In the genomic region with DNA sequence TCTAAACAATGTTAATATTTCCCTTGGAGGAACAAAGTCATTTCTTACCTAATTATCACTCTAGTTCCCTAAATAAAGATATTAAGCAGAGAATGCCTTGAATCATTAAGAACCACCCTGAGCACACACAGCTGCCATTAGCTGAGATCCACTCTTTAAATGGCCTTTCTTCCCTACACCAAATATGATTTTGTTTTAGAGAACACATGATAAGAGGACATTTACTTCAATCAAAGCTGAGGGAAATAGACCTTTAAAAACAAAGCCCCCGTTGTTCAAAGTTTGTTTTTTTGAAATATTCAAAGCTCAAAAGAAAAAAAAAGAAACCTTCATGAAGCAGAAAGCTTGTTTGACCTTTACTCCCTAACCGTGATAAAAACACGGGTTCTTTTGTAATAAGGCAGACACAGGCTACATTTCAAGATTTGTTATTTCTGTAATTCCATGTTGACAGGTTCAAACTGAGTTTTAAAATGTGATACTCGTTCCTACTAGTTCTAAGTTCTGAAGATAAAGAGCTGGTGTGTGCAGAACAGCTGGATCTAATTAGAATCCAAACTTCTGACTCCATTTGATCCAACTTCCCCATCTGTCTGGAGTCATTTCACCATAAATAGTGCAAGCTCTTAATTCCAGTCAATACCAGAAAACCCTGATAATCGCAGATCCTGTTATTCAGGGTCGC, we compare ENCODE assay signal across 16 mouse cellular contexts.
DNase-seq lines count a peak whose midpoint lies in the region; ATAC-seq and TF ChIP-seq lines count a peak whose summit lies in the region.
"Had no signal": no experiment of that assay in that cellular context is flagged by ENCODE, and none has a peak within 500 bp of the region (broad histone marks: within the 10 kb centered on the region; RNA-seq: fewer than 3 reads in every experiment).

No protein-coding gene starts in this region.

- H3K4me1 ChIP-seq in hindbrain, postnatal 0 days (ENCODE audit: insufficient read depth, low read length), result no peaks in the 10 kb centered on the region
- no peaks in the 10 kb centered on the region for H3K4me1 ChIP-seq in hindbrain, embryonic 16.5 days (ENCODE audit: control insufficient read depth, insufficient read depth, low read depth, low read length)
- peaks cover 16% of the 10 kb centered on the region; the same call in 1 of the 2 replicates for H3K4me1 ChIP-seq in lung, embryonic 15.5 days
- no peaks in the 10 kb centered on the region for H3K4me1 ChIP-seq in embryonic facial prominence, embryonic 11.5 days (ENCODE audit: control insufficient read depth, insufficient read depth, low read length)
- H3K4me1 ChIP-seq in limb, embryonic 14.5 days (ENCODE audit: control insufficient read depth, insufficient read depth, low read length), result peaks cover 5% of the 10 kb centered on the region
- no peaks in the 10 kb centered on the region for H3K4me1 ChIP-seq in forebrain, embryonic 12.5 days
- H3K4me1 ChIP-seq: hindbrain, embryonic 13.5 days had no signal

- H3K27me3 ChIP-seq in hindbrain, postnatal 0 days (ENCODE audit: insufficient read depth, low read length), result no peaks in the 10 kb centered on the region
- no peaks in the 10 kb centered on the region for H3K27me3 ChIP-seq in hindbrain, embryonic 16.5 days (replicated peaks; ENCODE audit: control insufficient read depth, insufficient read depth, low read length)
- H3K27me3 ChIP-seq in lung, embryonic 15.5 days, result no peaks in the 10 kb centered on the region
- H3K27me3 ChIP-seq in embryonic facial prominence, embryonic 11.5 days (ENCODE audit: control insufficient read depth, insufficient read depth, low read length), result no peaks in the 10 kb centered on the region
- H3K27me3 ChIP-seq in limb, embryonic 14.5 days (ENCODE audit: control insufficient read depth, insufficient read depth, low read length), result no peaks in the 10 kb centered on the region
- no peaks in the 10 kb centered on the region for H3K27me3 ChIP-seq in forebrain, embryonic 12.5 days
- H3K27me3 ChIP-seq: hindbrain, embryonic 13.5 days had no signal

- no peaks in the 10 kb centered on the region for H3K9me3 ChIP-seq in hindbrain, postnatal 0 days (ENCODE audit: low read length)
- H3K9me3 ChIP-seq in hindbrain, embryonic 16.5 days (ENCODE audit: control insufficient read depth, low read length), result no peaks in the 10 kb centered on the region
- no peaks in the 10 kb centered on the region for H3K9me3 ChIP-seq in lung, embryonic 15.5 days
- H3K9me3 ChIP-seq in embryonic facial prominence, embryonic 11.5 days (replicated peaks; ENCODE audit: control insufficient read depth, low read length), result no peaks in the 10 kb centered on the region
- no peaks in the 10 kb centered on the region for H3K9me3 ChIP-seq in limb, embryonic 14.5 days (ENCODE audit: control insufficient read depth, low read length)
- no peaks in the 10 kb centered on the region for H3K9me3 ChIP-seq in forebrain, embryonic 12.5 days
- H3K9me3 ChIP-seq: hindbrain, embryonic 13.5 days had no signal

- no peak overlapping the region for H3K9ac ChIP-seq in hindbrain, postnatal 0 days (replicated peaks; ENCODE audit: low read length)
- no peak overlapping the region for H3K9ac ChIP-seq in hindbrain, embryonic 16.5 days (ENCODE audit: low read depth, low read length)
- H3K9ac ChIP-seq in lung, embryonic 15.5 days, result no peak overlapping the region
- no peak overlapping the region for H3K9ac ChIP-seq in embryonic facial prominence, embryonic 11.5 days (replicated peaks; ENCODE audit: low read length)
- no peak overlapping the region for H3K9ac ChIP-seq in limb, embryonic 14.5 days (ENCODE audit: low read depth, low read length, severe bottlenecking)
- no peak overlapping the region for H3K9ac ChIP-seq in forebrain, embryonic 12.5 days
- H3K9ac ChIP-seq: hindbrain, embryonic 13.5 days; liver, postnatal 0 days had no signal

- no peak overlapping the region for H3K4me2 ChIP-seq in hindbrain, postnatal 0 days (ENCODE audit: low read depth, low read length)
- no peak overlapping the region for H3K4me2 ChIP-seq in hindbrain, embryonic 16.5 days (ENCODE audit: low read length)
- no peak overlapping the region for H3K4me2 ChIP-seq in lung, embryonic 15.5 days
- H3K4me2 ChIP-seq in embryonic facial prominence, embryonic 11.5 days (ENCODE audit: low read depth, low read length), result no peak overlapping the region
- H3K4me2 ChIP-seq in limb, embryonic 14.5 days (replicated peaks; ENCODE audit: low read depth, low read length, severe bottlenecking), result no peak overlapping the region
- H3K4me2 ChIP-seq in forebrain, embryonic 12.5 days, result no peak overlapping the region
- H3K4me2 ChIP-seq: hindbrain, embryonic 13.5 days had no signal

- no peak for TF ChIP-seq CTCF in hindbrain, postnatal 0 days (IDR thresholded peaks at IDR 0.05; ENCODE audit: low read depth)

- no peak for TF ChIP-seq POLR2A in limb, embryonic 14.5 days (IDR thresholded peaks at IDR 0.05; ENCODE audit: borderline replicate concordance, extremely low read depth, insufficient read depth, insufficient read length)

- no peak for ATAC-seq in hindbrain, postnatal 0 days
- ATAC-seq in hindbrain, embryonic 16.5 days, result no peak
- peak; percentile 65; the same call in 1 of the 2 replicates for ATAC-seq in lung, embryonic 15.5 days (ENCODE audit: borderline replicate concordance, extremely low read depth, low FRiP score, low TSS enrichment)
- 0 out of 2 replicates have a peak, but pooled peaks have one; percentile 61 for ATAC-seq in embryonic facial prominence, embryonic 11.5 days (replicated peaks; ENCODE audit: insufficient number of reproducible peaks, low FRiP score, low TSS enrichment, low read depth)
- ATAC-seq in limb, embryonic 14.5 days (ENCODE audit: low FRiP score, low read depth), result no peak
- no peak for ATAC-seq in forebrain, embryonic 12.5 days (ENCODE audit: low FRiP score)
- ATAC-seq: CD4-positive, CD25-positive, alpha-beta regulatory T cell, adult 4 months; forebrain, embryonic 16.5 days; liver, postnatal 0 days had no signal

- no peak overlapping the region for H3K27ac ChIP-seq in hindbrain, postnatal 0 days
- H3K27ac ChIP-seq in hindbrain, embryonic 16.5 days (ENCODE audit: low read depth, low read length), result no peak overlapping the region
- no peak overlapping the region for H3K27ac ChIP-seq in lung, embryonic 15.5 days
- H3K27ac ChIP-seq in embryonic facial prominence, embryonic 11.5 days (replicated peaks; ENCODE audit: low read depth, low read length), result no peak overlapping the region
- no peak overlapping the region for H3K27ac ChIP-seq in limb, embryonic 14.5 days (replicated peaks; ENCODE audit: low read depth, low read length)
- H3K27ac ChIP-seq in forebrain, embryonic 12.5 days, result no peak overlapping the region
- H3K27ac ChIP-seq: hindbrain, embryonic 13.5 days had no signal

- H3K4me3 ChIP-seq in hindbrain, postnatal 0 days (ENCODE audit: low read length), result no peak overlapping the region
- no peak overlapping the region for H3K4me3 ChIP-seq in hindbrain, embryonic 16.5 days (ENCODE audit: low read length)
- H3K4me3 ChIP-seq in lung, embryonic 15.5 days, result no peak overlapping the region
- no peak overlapping the region for H3K4me3 ChIP-seq in embryonic facial prominence, embryonic 11.5 days (ENCODE audit: low read depth, low read length)
- no peak overlapping the region for H3K4me3 ChIP-seq in limb, embryonic 14.5 days (replicated peaks; ENCODE audit: low read length)
- no peak overlapping the region for H3K4me3 ChIP-seq in forebrain, embryonic 12.5 days (replicated peaks)
- H3K4me3 ChIP-seq: hindbrain, embryonic 13.5 days had no signal

- DNase-seq in hindbrain, postnatal 0 days (ENCODE audit: low spot score), result peak; percentile 3
- no peak for DNase-seq in lung, adult 18-20 months
- peak; percentile 80 for DNase-seq in embryonic facial prominence, embryonic 11.5 days (ENCODE audit: low spot score)
- peak; percentile 31 for DNase-seq in limb, embryonic 14.5 days (ENCODE audit: low spot score)
- no peak for DNase-seq in adrenal gland, adult 8-10 months
- DNase-seq: cerebellum, adult 2 months; liver, postnatal 0 days; retina, postnatal 1 day; spleen, adult 18-20 months; thymus, adult 2 months had no signal

- no peaks in the 10 kb centered on the region for H3K36me3 ChIP-seq in hindbrain, postnatal 0 days (ENCODE audit: insufficient read depth, low read length)
- H3K36me3 ChIP-seq in hindbrain, embryonic 16.5 days (ENCODE audit: control insufficient read depth, insufficient read depth, low read length), result no peaks in the 10 kb centered on the region
- no peaks in the 10 kb centered on the region for H3K36me3 ChIP-seq in lung, embryonic 15.5 days
- H3K36me3 ChIP-seq in embryonic facial prominence, embryonic 11.5 days (replicated peaks; ENCODE audit: control insufficient read depth, insufficient read depth, low read depth, low read length), result no peaks in the 10 kb centered on the region
- no peaks in the 10 kb centered on the region for H3K36me3 ChIP-seq in limb, embryonic 14.5 days (ENCODE audit: control insufficient read depth, insufficient read depth, low read length)
- H3K36me3 ChIP-seq in forebrain, embryonic 12.5 days (replicated peaks), result no peaks in the 10 kb centered on the region
- H3K36me3 ChIP-seq: hindbrain, embryonic 13.5 days had no signal

- WGBS in hindbrain, postnatal 0 days, result 65% methylated on average over 6 of the region's 6 CpGs
- WGBS in hindbrain, embryonic 16.5 days, result 72% methylated on average over 6 of the region's 6 CpGs
- WGBS in lung, embryonic 15.5 days, result 29% methylated on average over 6 of the region's 6 CpGs
- 22% methylated on average over 6 of the region's 6 CpGs for WGBS in embryonic facial prominence, embryonic 11.5 days
- 16% methylated on average over 6 of the region's 6 CpGs for WGBS in limb, embryonic 14.5 days
- WGBS in forebrain, embryonic 12.5 days, result 70% methylated on average over 6 of the region's 6 CpGs

Comparison
In these comparisons a context has a peak if more than half of its experiments do, and no peak if none do; other contexts are left out.
1. ATAC-seq: peak in lung, embryonic 15.5 days (single experiment) and embryonic facial prominence, embryonic 11.5 days (single experiment); none in hindbrain, postnatal 0 days (single experiment), hindbrain, embryonic 16.5 days (single experiment), limb, embryonic 14.5 days (single experiment) and forebrain, embryonic 12.5 days (single experiment).
2. DNase-seq: peak in hindbrain, postnatal 0 days (single experiment), embryonic facial prominence, embryonic 11.5 days (single experiment) and limb, embryonic 14.5 days (single experiment); none in lung, adult 18-20 months (0 of 2) and adrenal gland, adult 8-10 months (single experiment).